Mouse (Mus musculus) fibroblast of lung, adult 2 months (primary cell): ENCODE results near the gene Gm10837.

ENCODE experiments used
- DNase-seq: peaks from one replicate; pipeline ENCODE4 v3.0.0-alpha.2; 2011; ENCODE audit warnings: low read depth

Gm10837 gene

GRCm38 (mm10) chr14:122479461-122480109 is 10.8 kb upstream of the Gm10837 start:
- no peak for DNase-seq

GRCm38 (mm10) chr14:122480355-122480754 is 10.0 kb upstream of the Gm10837 start:
- no peak for DNase-seq

DNA sequence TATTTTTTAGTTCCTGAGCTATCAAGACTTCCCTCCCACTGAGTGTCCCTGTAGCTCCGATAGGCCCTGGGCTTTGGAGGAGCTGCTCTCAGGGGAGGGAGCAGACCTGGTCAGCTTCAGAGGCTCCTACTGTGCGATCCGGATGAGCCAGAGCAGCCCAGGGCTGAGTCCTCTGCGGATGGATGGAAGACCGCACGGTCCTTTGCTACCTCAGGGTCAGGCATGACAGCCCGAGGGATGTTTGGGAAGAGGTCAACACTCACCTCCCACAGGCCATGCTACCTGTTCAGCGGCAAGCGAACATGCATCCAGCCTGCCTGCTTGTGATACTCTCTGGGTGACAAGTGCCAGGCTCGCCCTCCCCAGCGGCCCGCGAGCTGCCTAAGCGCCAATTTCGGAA is 9.2 kb upstream of the Gm10837 start:
- no peak for DNase-seq

GRCm38 (mm10) chr14:122482081-122483023 is 8.0 kb upstream of the Gm10837 start:
- no peak for DNase-seq

DNA sequence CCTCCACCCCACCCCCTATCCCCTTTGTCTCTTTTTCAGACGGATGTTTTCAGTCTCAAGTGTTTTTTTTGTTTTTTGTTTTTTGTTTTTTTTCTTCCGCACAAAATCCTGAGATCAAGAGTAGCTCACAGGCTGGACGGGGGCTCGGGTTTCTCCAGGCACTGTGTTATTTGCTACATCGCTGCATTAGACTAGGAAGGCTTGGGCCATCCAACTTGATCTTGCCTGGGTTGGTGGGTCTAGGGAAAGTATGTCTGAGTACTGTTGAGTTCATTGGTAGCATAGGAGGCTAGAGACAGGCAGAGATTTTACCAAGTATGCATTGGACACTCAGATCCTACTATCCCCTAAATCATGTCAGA is 7.4 kb upstream of the Gm10837 start:
- DNase-seq = no peak

DNA sequence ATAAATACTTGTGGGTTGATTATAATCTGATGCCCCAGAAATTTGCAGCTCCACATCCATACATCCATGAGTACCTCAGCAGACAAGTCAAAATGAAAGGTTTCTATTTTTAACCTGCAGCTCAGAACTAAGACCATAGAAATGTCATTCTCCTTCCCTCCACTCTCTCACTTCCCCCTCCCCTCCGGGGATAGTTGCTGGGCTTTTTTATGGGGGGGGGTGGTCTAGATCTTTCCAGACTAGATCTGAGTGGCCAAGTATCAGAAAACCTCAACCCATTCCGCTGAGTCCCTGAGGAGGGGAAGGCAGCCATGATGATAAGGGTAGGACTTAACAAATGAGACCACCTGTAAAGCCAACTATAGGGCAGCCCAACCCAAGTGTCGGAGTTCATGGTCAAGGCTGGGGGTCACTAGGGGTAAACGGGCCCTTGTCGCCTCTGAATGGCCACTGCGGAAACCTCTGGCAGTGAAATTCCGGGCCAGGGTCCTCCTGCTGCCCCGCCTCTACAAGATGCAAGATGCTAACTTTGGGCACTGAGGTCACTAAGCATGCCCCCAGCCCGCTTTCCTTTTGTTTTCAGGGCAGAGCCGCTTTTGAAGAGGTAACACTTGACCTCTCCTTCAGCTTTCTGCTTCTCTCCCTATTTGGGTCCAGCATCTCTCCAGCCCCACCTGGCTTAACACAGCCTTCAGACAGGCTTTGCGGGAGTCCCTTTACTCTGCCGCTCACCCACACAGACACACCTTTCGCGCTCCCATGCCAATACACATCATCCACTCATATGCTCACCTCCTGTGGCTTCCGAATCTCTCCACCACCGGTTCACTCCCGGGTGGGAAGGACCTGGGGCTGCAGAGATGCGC is 6.6 kb upstream of the Gm10837 start:
- DNase-seq = no peak

- no peak for DNase-seq
Measured at GRCm38 (mm10) chr14:122484458-122484843, 5.9 kb upstream of the Gm10837 start.

DNA sequence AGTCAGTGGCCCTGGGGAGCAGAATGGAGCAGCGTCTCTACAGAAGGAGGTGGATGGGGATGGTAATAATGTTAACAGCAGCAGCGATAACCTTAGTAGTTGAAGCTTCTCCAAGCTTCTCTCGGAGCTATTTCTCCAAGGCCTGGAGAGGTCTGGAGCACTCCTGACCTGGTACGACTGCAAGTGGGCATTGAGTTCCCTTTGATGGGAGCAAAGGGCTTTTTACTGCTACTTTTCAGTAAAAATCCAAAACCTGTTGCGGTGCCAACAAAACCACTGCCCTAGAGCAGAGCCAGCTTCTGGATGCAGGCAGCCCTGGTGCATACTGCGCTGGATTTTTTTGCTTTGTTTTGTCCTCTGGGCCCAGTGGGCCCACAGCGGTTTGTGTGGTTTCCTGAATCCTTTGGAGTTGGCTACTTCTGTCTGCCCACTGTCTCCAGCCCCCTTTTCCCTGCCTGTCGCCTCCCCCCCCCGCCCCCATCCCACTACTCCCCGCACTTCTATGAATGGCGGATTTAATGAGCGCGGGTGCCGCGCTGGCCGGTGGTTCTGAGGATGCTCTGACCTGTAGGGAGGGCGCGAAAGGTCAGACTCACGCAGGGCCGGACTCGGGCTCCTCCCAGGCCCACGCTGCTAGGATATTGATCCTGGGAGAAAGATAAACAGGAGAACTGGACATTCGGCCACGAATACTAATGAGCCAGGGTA is 5.4 kb upstream of the Gm10837 start:
- no peak for DNase-seq

GRCm38 (mm10) chr14:122485635-122486181 is 4.7 kb upstream of the Gm10837 start:
- no peak for DNase-seq

- no peak for DNase-seq
Measured at GRCm38 (mm10) chr14:122486611-122487010, 3.8 kb upstream of the Gm10837 start.

DNA sequence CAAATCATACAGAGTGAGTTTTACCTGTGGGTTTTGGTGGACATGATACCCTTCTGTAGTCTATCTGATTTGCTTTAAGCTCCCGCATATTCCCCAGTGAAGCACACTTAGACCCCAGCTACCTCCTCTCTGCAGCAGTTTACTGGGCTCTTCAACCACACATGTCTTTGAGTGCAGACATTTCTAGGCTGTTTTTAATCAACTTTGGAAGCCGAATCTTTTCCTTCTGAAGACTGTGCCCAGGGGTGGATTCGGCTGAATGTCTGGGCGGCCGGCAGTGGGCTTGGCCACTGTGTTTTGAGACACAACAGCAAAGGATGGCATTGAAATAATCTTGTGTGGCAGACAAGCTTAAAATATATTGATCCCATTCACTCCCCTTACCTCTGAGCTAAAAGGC is 3.0 kb upstream of the Gm10837 start:
- no peak for DNase-seq

- DNase-seq = no peak
Measured at GRCm38 (mm10) chr14:122489041-122489440, 1.3 kb upstream of the Gm10837 start.

GRCm38 (mm10) chr14:122489686-122490414 is 536 bp upstream of the Gm10837 start:
- no peak for DNase-seq

DNA sequence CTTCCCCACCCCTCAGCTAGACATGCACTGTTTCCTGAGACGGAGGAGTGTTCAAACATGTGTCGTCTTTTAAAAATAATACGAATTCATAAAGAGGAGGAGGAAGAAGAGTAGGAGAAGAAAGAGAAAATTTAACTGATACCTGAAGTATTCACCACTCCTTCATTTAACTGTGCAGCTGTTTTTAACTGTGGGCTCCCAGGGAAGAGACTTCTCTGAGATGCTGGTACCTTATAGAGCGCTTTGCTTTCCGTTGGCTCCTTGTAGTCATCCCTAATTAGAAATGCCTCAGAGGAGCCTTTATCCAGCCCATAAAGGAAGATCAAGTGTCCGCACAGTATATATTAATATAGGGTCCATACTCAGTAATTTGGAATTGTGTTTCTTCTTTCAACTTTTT is 1.1 kb downstream of the Gm10837 start:
- DNase-seq = no peak

DNA sequence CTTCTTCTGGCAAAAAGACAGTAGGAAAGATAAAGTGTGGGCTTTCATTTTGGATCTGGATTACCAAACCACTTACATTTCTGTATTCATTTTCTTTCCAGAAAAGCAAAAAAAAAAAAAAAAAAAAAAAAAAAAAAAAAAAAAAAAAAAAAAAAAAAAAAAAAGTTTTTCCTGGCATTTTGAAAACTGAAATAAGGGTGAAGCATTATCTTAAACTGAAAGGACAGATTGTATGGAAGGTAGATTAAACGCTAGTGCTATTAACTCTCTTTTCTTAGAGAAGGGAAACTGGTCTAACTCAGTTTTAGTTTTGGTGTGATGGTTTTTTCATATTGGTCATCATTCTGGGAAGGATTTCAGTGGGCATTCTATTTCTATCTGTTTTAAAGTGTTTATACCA is 1.6 kb downstream of the Gm10837 start:
- no peak for DNase-seq

DNA sequence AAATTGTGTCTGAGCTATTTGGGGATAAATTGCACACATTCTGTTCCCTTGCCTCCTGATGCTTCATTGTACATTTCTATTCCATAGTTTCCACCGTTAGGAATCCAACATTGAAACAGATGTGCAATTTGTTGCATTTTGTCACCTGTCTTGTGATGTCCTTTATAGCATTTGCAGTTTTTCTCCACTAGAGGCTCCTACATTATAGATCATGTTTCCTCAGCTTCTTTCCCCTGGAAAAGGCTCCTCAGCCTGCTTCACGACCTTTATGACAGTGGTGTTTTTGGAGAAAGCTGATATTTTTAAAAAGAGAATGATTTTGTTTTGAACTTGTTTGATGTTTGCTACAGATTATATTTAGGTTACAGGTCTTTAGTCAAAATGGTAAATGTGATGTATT is 18.7 kb downstream of the Gm10837 start:
- DNase-seq = no peak

- DNase-seq = no peak
Measured at GRCm38 (mm10) chr14:122511519-122511918, 21.1 kb downstream of the Gm10837 start.

DNA sequence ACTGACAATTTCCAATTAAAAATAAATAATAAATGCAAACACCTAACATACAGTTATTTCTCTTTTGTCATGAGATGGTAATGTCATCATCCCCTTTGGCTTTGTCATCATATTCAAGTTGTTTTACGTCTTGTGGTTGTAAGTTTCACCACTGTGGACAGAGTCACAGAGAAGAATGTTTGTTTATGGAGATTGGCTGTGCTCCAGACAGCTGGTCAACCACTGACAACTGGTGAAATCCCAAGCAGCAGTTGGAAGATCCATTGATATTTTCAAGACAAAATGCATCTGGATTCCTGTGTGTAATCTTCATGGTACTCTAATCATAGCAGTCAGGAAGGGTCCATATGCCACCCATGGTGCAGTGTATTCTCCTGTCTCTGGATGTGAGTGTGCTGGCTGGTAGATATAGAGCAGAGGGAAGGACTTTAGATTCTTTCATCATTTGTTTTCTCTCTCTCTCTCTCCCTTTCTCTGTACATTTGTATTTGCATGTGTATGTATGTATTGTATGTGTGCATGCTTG is 23.2 kb downstream of the Gm10837 start:
- no peak for DNase-seq

DNA sequence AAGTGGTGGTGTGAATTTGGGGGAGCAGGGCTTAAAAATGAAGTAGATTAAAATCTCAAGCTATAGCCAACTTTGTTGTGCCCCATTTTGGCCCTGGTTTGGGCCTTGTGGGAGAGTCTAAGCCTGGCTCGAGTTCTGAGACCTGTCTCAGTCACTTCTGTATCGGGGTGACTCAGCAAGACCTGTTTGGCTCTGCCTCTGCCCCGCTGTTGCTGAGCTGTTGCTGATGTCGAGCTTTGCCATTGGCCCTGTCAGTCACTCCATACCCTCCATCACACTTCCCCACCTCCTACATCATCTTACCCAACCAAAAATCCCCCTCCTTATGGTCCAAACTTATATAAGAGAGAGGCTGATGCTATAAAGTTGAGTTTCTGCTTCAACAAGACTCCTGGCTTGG is 38.1 kb downstream of the Gm10837 start:
- no peak for DNase-seq

- DNase-seq = peak; percentile 98
Measured at GRCm38 (mm10) chr14:122534017-122534924, 43.9 kb downstream of the Gm10837 start, which contains the start of gene Pcca. Pcca (plus strand) TSS chr14:122534324.
